Mouse (Mus musculus) retina, adult 2 months (tissue): ENCODE data around the gene Tnip2.

Experiments used
- DNase-seq: peaks from one replicate; pipeline ENCODE4 v3.0.0-alpha.2; 2012; ENCODE audit warnings: low read depth, low spot score

Gene Tnip2

DNA sequence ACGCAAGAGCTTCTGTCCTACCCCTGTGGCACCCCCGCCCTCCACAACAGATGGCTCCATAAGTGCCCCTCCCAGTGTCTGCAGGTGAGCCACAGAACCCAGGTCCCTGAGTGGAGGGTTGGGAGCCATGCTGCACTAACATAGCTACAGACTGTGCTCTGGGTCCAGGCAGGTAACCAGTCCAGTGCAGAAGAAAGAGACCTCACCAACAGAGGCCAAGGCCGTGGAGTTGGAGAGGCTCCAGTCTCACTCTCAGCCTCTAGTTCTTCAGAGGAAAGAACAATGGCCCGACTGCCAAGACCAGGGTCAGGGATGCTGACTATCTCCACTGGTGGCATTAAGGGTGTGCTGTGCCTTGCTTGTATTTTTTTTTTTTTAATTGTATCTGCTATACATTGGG, 52.5 kb downstream of the Tnip2 start:
- no peak for DNase-seq

GRCm38 (mm10) chr5:34458994-34459393, 54.8 kb downstream of the Tnip2 start:
- DNase-seq = no peak

DNA sequence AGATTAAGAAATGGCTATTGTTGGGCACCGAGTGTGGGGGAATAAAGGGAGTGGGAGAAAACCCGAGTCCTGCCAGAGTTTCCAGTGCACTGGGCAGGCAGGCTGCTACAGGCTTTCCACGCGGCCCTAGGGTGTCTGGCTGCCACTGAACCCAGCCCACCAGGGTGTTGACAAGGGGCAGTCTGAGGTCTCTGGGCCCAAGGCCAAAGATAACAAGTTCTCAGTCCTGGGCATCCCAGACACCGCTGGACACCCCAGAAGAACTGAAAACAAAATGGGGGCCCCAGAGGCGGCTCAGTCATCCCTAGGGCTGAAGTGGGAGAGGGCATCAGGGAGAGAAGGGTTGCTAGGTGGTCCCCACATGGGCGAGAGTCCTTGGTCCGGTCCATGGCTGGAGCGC, 67.6 kb downstream of the Tnip2 start:
- DNase-seq = no peak
